Mouse (Mus musculus) bone marrow macrophage, adult 2 months (primary cell): ENCODE results near the gene Gcnt1. TPM values are rescaled to one million over a fixed set of nuclear protein-coding genes. Genes with fewer than 3 reads are reported as not detected.

Source experiments
- H3K27ac ChIP-seq: 2 replicates; pipeline ENCODE4 v1.5.1; 2012; ENCODE audit warnings: low read depth, low read length; ENCODE audit not compliant: insufficient read depth
- H3K4me1 ChIP-seq: 2 replicates; pipeline ENCODE4 v1.6.1; 2012; ENCODE audit warnings: low read length; ENCODE audit not compliant: control insufficient read depth, insufficient read depth
- H3K4me3 ChIP-seq: 2 replicates; pipeline ENCODE4 v1.5.1; 2012; ENCODE audit warnings: mild to moderate bottlenecking, low read length, moderate library complexity; ENCODE audit not compliant: insufficient read depth
- CTCF ChIP-seq: IDR thresholded peaks from 2 replicates; pipeline ENCODE4 v1.5.1; 2012; ENCODE audit warnings: low read depth, mild to moderate bottlenecking, low read length, moderate library complexity
- POLR2A ChIP-seq: IDR thresholded peaks from 2 replicates; pipeline ENCODE4 v1.6.1; 2012; ENCODE audit warnings: mild to moderate bottlenecking, low read depth, low read length, borderline replicate concordance
- polyA plus RNA-seq: library from polyadenylated mRNA; stranded (reverse); fragments of >200 nt; gene quantifications from 2 replicates; pipeline ENCODE4 v1.2.4, GENCODE M21; 2012; ENCODE audit not compliant: missing spikeins, insufficient read depth, insufficient read length

Gcnt1 gene
- polyA plus RNA-seq, 1 experiment = 75.2 TPM

GRCm38 (mm10) chr19:17278381-17279051 is 94.1 kb downstream of the Gcnt1 start:
- H3K4me1 ChIP-seq = peaks cover 30% of the 10 kb centered on the region
- no peak for TF ChIP-seq POLR2A
- no peak for TF ChIP-seq CTCF
- no peak overlapping the region for H3K4me3 ChIP-seq
- no peak overlapping the region for H3K27ac ChIP-seq

Other genes starting within 250 kb of the Gcnt1 start
- gene Rfk, start 21.2 kb upstream of the Gcnt1 start, polyA plus RNA-seq = 40.7 and 41.4 TPM in 2 replicates